Comparison of ENCODE assay signal across 13 mouse cellular contexts in the genomic region with DNA sequence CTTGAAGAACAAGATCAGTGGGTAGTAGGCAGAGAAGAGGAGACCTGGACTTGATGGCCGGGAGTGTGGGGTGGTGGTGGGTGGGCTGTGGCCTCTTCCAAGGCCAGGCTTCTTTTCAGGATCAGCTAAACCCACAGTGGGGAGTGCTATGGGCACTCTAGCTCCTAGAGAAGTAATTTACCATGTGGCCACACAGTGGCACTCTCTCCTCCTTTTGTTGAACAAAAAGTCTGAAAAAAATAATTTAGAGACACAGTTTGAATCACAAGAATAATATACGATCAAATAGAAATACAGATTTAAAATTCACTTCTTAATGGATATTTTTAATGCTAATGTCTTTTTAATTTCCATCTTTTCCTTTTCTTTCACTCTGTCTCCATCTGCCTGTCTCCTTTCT. TPM values are rescaled to one million over a fixed set of nuclear protein-coding genes. Genes with fewer than 3 reads are reported as not detected.
DNase-seq lines count a peak whose midpoint lies in the region; ATAC-seq and TF ChIP-seq lines count a peak whose summit lies in the region.
"Had no signal": no experiment of that assay in that cellular context is flagged by ENCODE, and none has a peak within 500 bp of the region (broad histone marks: within the 10 kb centered on the region; RNA-seq: fewer than 3 reads in every experiment).

No protein-coding gene starts in this region.

- H3K4me1 ChIP-seq in kidney, adult 2 months (ENCODE audit: control insufficient read depth, insufficient read depth, low read length), result peaks cover 17% of the 10 kb centered on the region
- H3K4me1 ChIP-seq in kidney, embryonic 16.5 days (ENCODE audit: insufficient read depth, low read length), result peaks cover 10% of the 10 kb centered on the region
- H3K4me1 ChIP-seq in midbrain, embryonic 14.5 days (ENCODE audit: control insufficient read depth, insufficient read depth, low read length), result no peaks in the 10 kb centered on the region
- H3K4me1 ChIP-seq in midbrain, embryonic 11.5 days (ENCODE audit: control insufficient read depth, insufficient read depth, low read length), result no peaks in the 10 kb centered on the region
- 0 out of 2 replicates have a peak, but pooled peaks cover 5% of the 10 kb centered on the region for H3K4me1 ChIP-seq in E14TG2a.4 (replicated peaks; ENCODE audit: low read depth, low read length)

- no peak overlapping the region for H3K4me2 ChIP-seq in kidney, embryonic 16.5 days (replicated peaks; ENCODE audit: low read depth, low read length)
- H3K4me2 ChIP-seq in midbrain, embryonic 14.5 days (ENCODE audit: low read length), result no peak overlapping the region
- no peak overlapping the region for H3K4me2 ChIP-seq in midbrain, embryonic 11.5 days
- H3K4me2 ChIP-seq: embryonic facial prominence, embryonic 12.5 days; midbrain, embryonic 12.5 days had no signal

- H3K27me3 ChIP-seq in kidney, adult 2 months (replicated peaks; ENCODE audit: control insufficient read depth, insufficient read depth, low read length), result no peaks in the 10 kb centered on the region
- H3K27me3 ChIP-seq in kidney, embryonic 16.5 days (ENCODE audit: insufficient read depth, low read length), result no peaks in the 10 kb centered on the region
- no peaks in the 10 kb centered on the region for H3K27me3 ChIP-seq in midbrain, embryonic 14.5 days (ENCODE audit: control insufficient read depth, insufficient read depth, low read length)
- H3K27me3 ChIP-seq in midbrain, embryonic 11.5 days (ENCODE audit: control insufficient read depth, insufficient read depth, low read length), result no peaks in the 10 kb centered on the region
- H3K27me3 ChIP-seq in E14TG2a.4 (ENCODE audit: insufficient read depth, low read length), result peaks cover 17% of the 10 kb centered on the region

- 53% methylated on average over 2 of the region's 2 CpGs for WGBS in kidney, adult 2 months
- 59% methylated on average over 2 of the region's 2 CpGs for WGBS in kidney, embryonic 16.5 days
- 56% methylated on average over 2 of the region's 2 CpGs for WGBS in midbrain, embryonic 14.5 days
- WGBS in midbrain, embryonic 11.5 days, result 60% methylated on average over 2 of the region's 2 CpGs

- ATAC-seq in kidney, embryonic 16.5 days (ENCODE audit: low FRiP score, low TSS enrichment), result no peak
- ATAC-seq in midbrain, embryonic 14.5 days (ENCODE audit: low FRiP score, low TSS enrichment), result no peak
- ATAC-seq in midbrain, embryonic 11.5 days (ENCODE audit: low FRiP score), result no peak
- ATAC-seq in megakaryocyte progenitor cell, adult 5-6 weeks (replicated peaks; ENCODE audit: poor library complexity), result peak; percentile 44; the same call in 1 of the 2 replicates

- no peak overlapping the region for H3K27ac ChIP-seq in kidney, adult 2 months (ENCODE audit: insufficient read depth, low read depth, low read length)
- no peak overlapping the region for H3K27ac ChIP-seq in kidney, embryonic 16.5 days (ENCODE audit: low read length)
- no peak overlapping the region for H3K27ac ChIP-seq in midbrain, embryonic 14.5 days (replicated peaks; ENCODE audit: low read depth, low read length)
- H3K27ac ChIP-seq in midbrain, embryonic 11.5 days (ENCODE audit: low read depth, low read length), result no peak overlapping the region
- H3K27ac ChIP-seq: embryonic facial prominence, embryonic 12.5 days; midbrain, embryonic 12.5 days had no signal

- peak; percentile 23; the same call in 1 of the 2 replicates for TF ChIP-seq CTCF in kidney, adult 2 months (conservative IDR thresholded peaks at IDR 0.05; ENCODE audit: insufficient read depth, insufficient read length, low read depth, low read length)
- peak; percentile 34 for TF ChIP-seq CTCF in E14TG2a.4 (conservative IDR thresholded peaks at IDR 0.05; ENCODE audit: low read length)

- no peak for DNase-seq in kidney, adult 2 months
- peak; percentile 28 for DNase-seq in midbrain, embryonic 14.5 days
- no peak for DNase-seq in midbrain, embryonic 11.5 days (ENCODE audit: low spot score, missing footprints)
- DNase-seq in Muller cell, postnatal 12 days (ENCODE audit: inconsistent ontology term), result no peak
- DNase-seq: adrenal gland, postnatal 10 days; cerebellum, postnatal 10 days; right cerebral cortex, postnatal 25 days had no signal

- H3K4me3 ChIP-seq in kidney, adult 2 months (ENCODE audit: insufficient read depth, low read depth, low read length), result no peak overlapping the region
- H3K4me3 ChIP-seq in kidney, embryonic 16.5 days (ENCODE audit: low read length), result no peak overlapping the region
- no peak overlapping the region for H3K4me3 ChIP-seq in midbrain, embryonic 14.5 days (replicated peaks; ENCODE audit: low read depth, low read length)
- H3K4me3 ChIP-seq in midbrain, embryonic 11.5 days (ENCODE audit: low read depth, low read length), result no peak overlapping the region
- H3K4me3 ChIP-seq in E14TG2a.4 (replicated peaks; ENCODE audit: low read length), result no peak overlapping the region
- H3K4me3 ChIP-seq: embryonic facial prominence, embryonic 12.5 days; midbrain, embryonic 12.5 days had no signal

- no peaks in the 10 kb centered on the region for H3K36me3 ChIP-seq in kidney, adult 2 months (ENCODE audit: control insufficient read depth, insufficient read depth, low read length)
- no peaks in the 10 kb centered on the region for H3K36me3 ChIP-seq in kidney, embryonic 16.5 days (ENCODE audit: insufficient read depth, low read length)
- H3K36me3 ChIP-seq in midbrain, embryonic 14.5 days (ENCODE audit: control insufficient read depth, insufficient read depth, low read length), result no peaks in the 10 kb centered on the region
- H3K36me3 ChIP-seq in midbrain, embryonic 11.5 days (ENCODE audit: control insufficient read depth, insufficient read depth, low read length), result no peaks in the 10 kb centered on the region
- H3K36me3 ChIP-seq in E14TG2a.4 (ENCODE audit: insufficient read depth, low read length), result no peaks in the 10 kb centered on the region
- H3K36me3 ChIP-seq: embryonic facial prominence, embryonic 12.5 days; midbrain, embryonic 12.5 days had no signal

- H3K9ac ChIP-seq in kidney, embryonic 16.5 days (replicated peaks; ENCODE audit: low read length), result no peak overlapping the region
- no peak overlapping the region for H3K9ac ChIP-seq in midbrain, embryonic 14.5 days (replicated peaks; ENCODE audit: low read length)
- H3K9ac ChIP-seq in midbrain, embryonic 11.5 days (ENCODE audit: low read length), result no peak overlapping the region
- H3K9ac ChIP-seq: embryonic facial prominence, embryonic 12.5 days; midbrain, embryonic 12.5 days had no signal

- H3K9me3 ChIP-seq in kidney, embryonic 16.5 days (ENCODE audit: low read length), result no peaks in the 10 kb centered on the region
- no peaks in the 10 kb centered on the region for H3K9me3 ChIP-seq in midbrain, embryonic 14.5 days (ENCODE audit: control insufficient read depth, low read length)
- H3K9me3 ChIP-seq in midbrain, embryonic 11.5 days (ENCODE audit: control insufficient read depth, low read length), result no peaks in the 10 kb centered on the region
- H3K9me3 ChIP-seq in E14TG2a.4 (ENCODE audit: low read length), result no peaks in the 10 kb centered on the region
- H3K9me3 ChIP-seq: embryonic facial prominence, embryonic 12.5 days; midbrain, embryonic 12.5 days had no signal

- no peak for TF ChIP-seq POLR2A in kidney, adult 2 months (IDR thresholded peaks at IDR 0.05; ENCODE audit: low read depth, low read length)

RNA-seq across cellular contexts. Expression of gene Gfi1b, which starts 6.3 kb away (rescaled TPM):
- polyA plus RNA-seq in kidney, adult 2 months (2012; rRNA removed), result 0.06 and 0.30 TPM in 2 replicates
- 0.33 and 0.42 TPM in 2 replicates for polyA plus RNA-seq in kidney, embryonic 16.5 days (2015; fragmentation: Nextera tagmentation; extraction: Ambion mirVana)
- polyA plus RNA-seq in midbrain, embryonic 14.5 days (2014; fragmentation: Nextera tagmentation; extraction: Ambion mirVana), result 0.12 TPM in 1 of 2 replicates, not detected in the other
- 2.8 and 3.3 TPM in 2 replicates for polyA plus RNA-seq in midbrain, embryonic 11.5 days (2014; fragmentation: Nextera tagmentation; extraction: Ambion mirVana)
- 15.6 and 28.3 TPM in 2 replicates for total RNA-seq in megakaryocyte progenitor cell, adult 5-6 weeks (2015)
- 10.3 and 13.1 TPM in 2 replicates for total RNA-seq in megakaryocyte progenitor cell, adult 5-6 weeks (2017)
- total RNA-seq: left cerebral cortex, adult 18-20 months had no signal

RNA-seq across cellular contexts. Expression of gene Tsc1, which starts 13.0 kb away (rescaled TPM):
- 17.5 and 21.4 TPM in 2 replicates for polyA plus RNA-seq in kidney, adult 2 months (2012; rRNA removed)
- 23.1 and 23.3 TPM in 2 replicates for polyA plus RNA-seq in kidney, embryonic 16.5 days (2015; fragmentation: Nextera tagmentation; extraction: Ambion mirVana)
- 23.0 and 32.9 TPM in 2 replicates for polyA plus RNA-seq in midbrain, embryonic 14.5 days (2014; fragmentation: Nextera tagmentation; extraction: Ambion mirVana)
- polyA plus RNA-seq in midbrain, embryonic 11.5 days (2014; fragmentation: Nextera tagmentation; extraction: Ambion mirVana), result 19.5 and 22.3 TPM in 2 replicates
- 9.4 and 10.3 TPM in 2 replicates for total RNA-seq in megakaryocyte progenitor cell, adult 5-6 weeks (2015)
- 7.1 and 12.1 TPM in 2 replicates for total RNA-seq in megakaryocyte progenitor cell, adult 5-6 weeks (2017)

RNA-seq across cellular contexts. Expression of gene Gtf3c5, which starts 44.5 kb away (rescaled TPM):
- polyA plus RNA-seq in kidney, adult 2 months (2012; rRNA removed), result 20.4 and 20.8 TPM in 2 replicates
- 48.5 and 49.7 TPM in 2 replicates for polyA plus RNA-seq in kidney, embryonic 16.5 days (2015; fragmentation: Nextera tagmentation; extraction: Ambion mirVana)
- 30.5 and 31.0 TPM in 2 replicates for polyA plus RNA-seq in midbrain, embryonic 14.5 days (2014; fragmentation: Nextera tagmentation; extraction: Ambion mirVana)
- 38.8 and 40.5 TPM in 2 replicates for polyA plus RNA-seq in midbrain, embryonic 11.5 days (2014; fragmentation: Nextera tagmentation; extraction: Ambion mirVana)
- 16.2 and 19.1 TPM in 2 replicates for total RNA-seq in megakaryocyte progenitor cell, adult 5-6 weeks (2015)
- 11.0 and 13.0 TPM in 2 replicates for total RNA-seq in megakaryocyte progenitor cell, adult 5-6 weeks (2017)
